Mouse (Mus musculus) neural tube, embryonic 15.5 days (tissue): ENCODE measurements around the gene Ppp6r1. TPM values are rescaled to one million over a fixed set of nuclear protein-coding genes. Genes with fewer than 3 reads are reported as not detected.
A peak's percentile ranks its signal among the peaks of the same experiment; 100 is the strongest.

ENCODE experiments used
- ATAC-seq: fragments of 200-750 bp; cut with Nextera tagmentation; 2 replicates; pipeline ENCODE4 v1.8.0; 2017; ENCODE audit warnings: mild to moderate bottlenecking, moderate TSS enrichment, moderate library complexity; ENCODE audit not compliant: low FRiP score
- H3K27ac ChIP-seq: fragments of 300-500 bp; sonication (generic); replicated peaks from 2 replicates; pipeline ENCODE4 v1.5.1; 2015; ENCODE audit warnings: mild to moderate bottlenecking, inconsistent platforms
- H3K27me3 ChIP-seq: fragments of 300-500 bp; sonication (generic); replicated peaks from 2 replicates; pipeline ENCODE4 v1.6.1; 2015; ENCODE audit warnings: inconsistent platforms
- H3K36me3 ChIP-seq: fragments of 300-500 bp; sonication (generic); 2 replicates; pipeline ENCODE4 v1.6.1; 2015; ENCODE audit warnings: inconsistent platforms
- H3K4me1 ChIP-seq: fragments of 300-500 bp; sonication (generic); 2 replicates; pipeline ENCODE4 v1.6.1; 2015; ENCODE audit warnings: inconsistent platforms
- H3K4me2 ChIP-seq: fragments of 300-500 bp; sonication (generic); 2 replicates; pipeline ENCODE4 v1.6.1; 2015; ENCODE audit warnings: inconsistent platforms, mild to moderate bottlenecking, moderate library complexity
- H3K4me3 ChIP-seq: fragments of 300-500 bp; sonication (generic); replicated peaks from 2 replicates; pipeline ENCODE4 v1.5.1; 2015; ENCODE audit warnings: mild to moderate bottlenecking, inconsistent platforms
- H3K9ac ChIP-seq: fragments of 300-500 bp; sonication (generic); replicated peaks from 2 replicates; pipeline ENCODE4 v1.6.1; 2015; ENCODE audit warnings: mild to moderate bottlenecking, inconsistent platforms
- H3K9me3 ChIP-seq: fragments of 300-500 bp; sonication (generic); replicated peaks from 2 replicates; pipeline ENCODE4 v1.6.1; 2016; ENCODE audit warnings: inconsistent platforms
- WGBS: fragments of 180-500 bp; shearing (Covaris S2); methylation state at CpG from one replicate; pipeline ENCODE4 v1.1.7; 2015; ENCODE audit warnings: mixed read lengths; 5-methylcytosine and 5-hydroxymethylcytosine counted together
- polyA plus RNA-seq: library from polyadenylated mRNA; unstranded; fragments of >200 nt; fragmentation: Nextera tagmentation; extraction: Ambion mirVana; gene quantifications from 2 replicates; pipeline ENCODE4 v1.2.1, GENCODE M21; 2015

Ppp6r1 gene
- polyA plus RNA-seq, 1 experiment from 2014 or later: 8.9 TPM

DNA sequence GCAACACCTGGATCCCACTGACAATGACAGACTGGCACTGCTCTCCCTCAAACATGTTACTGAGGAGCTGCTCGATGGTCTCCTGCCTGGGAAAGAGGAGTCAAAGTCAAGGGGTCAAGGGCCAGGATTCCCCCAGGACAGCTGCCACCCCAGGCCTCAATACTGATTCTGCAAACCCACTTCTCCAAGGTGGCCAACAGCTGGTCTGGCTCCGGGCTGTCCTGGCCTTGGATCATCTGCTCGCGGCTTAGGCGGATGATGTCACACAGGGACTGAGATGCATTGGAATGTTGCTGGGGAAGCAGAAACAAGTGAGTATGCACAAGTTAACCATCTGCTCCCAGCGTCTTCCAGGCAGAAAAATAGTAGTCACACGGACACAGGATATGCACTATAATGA is 16.9 kb downstream of the Ppp6r1 start:
- Histone ChIP-seq H3K36me3 (peaks cover 87% of the 10 kb centered on the region), H3K4me2 (no peak overlapping the region), H3K9ac (no peak overlapping the region), H3K27me3 (no peaks in the 10 kb centered on the region), H3K27ac (no peak overlapping the region), H3K4me3 (no peak overlapping the region), H3K9me3 (no peaks in the 10 kb centered on the region), H3K4me1 (no peaks in the 10 kb centered on the region)
- no peak for ATAC-seq
- WGBS: 88% methylated on average over 7 of the region's 7 CpGs

DNA sequence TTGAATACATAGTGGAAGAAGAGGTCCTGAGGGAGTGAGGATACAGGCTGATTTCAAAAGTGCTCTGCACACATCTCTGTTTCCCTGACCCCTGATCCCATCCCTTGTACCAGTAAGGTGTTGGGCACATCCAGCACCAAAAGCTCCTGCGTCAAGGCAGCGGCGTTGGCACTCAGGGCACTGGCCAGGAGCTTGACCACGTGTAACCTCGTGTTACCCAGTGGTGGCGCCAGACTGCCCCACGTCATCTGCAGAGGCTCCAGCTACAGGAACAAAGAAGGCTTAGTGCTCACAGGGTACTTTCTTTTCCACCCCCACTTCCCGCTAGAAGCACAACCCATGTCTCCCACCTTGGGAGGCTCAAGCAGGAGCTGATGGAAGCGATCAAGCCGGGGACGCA is 17.7 kb downstream of the Ppp6r1 start:
- Histone ChIP-seq H3K36me3 (peaks cover 86% of the 10 kb centered on the region), H3K9ac (no peak overlapping the region), H3K4me2 (no peak overlapping the region), H3K4me1 (no peaks in the 10 kb centered on the region), H3K27ac (no peak overlapping the region), H3K9me3 (no peaks in the 10 kb centered on the region), H3K27me3 (no peaks in the 10 kb centered on the region), H3K4me3 (no peak overlapping the region)
- whole genome bisulfite sequencing: 85% methylated on average over 11 of the region's 11 CpGs
- no peak for ATAC-seq

DNA sequence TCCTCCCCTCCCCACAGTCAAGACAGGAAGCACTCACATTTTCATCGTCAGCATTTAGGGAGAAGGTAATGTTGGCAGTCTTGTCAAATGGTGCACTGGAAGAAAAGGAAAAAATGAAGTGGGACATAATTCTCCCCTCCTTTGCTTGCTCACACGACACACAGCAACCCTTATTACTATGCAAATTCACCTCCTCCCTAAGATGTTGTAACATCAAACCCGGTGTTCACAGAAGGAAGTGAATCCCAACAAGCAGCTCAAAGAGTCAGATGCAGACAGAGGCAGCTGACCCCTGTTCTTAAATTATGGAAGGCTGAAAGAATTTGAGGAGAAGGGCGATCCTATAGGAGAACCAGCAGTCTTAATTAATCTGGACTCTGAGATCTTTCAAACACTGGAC is 22.6 kb downstream of the Ppp6r1 start:
- Histone ChIP-seq H3K27me3 (no peaks in the 10 kb centered on the region), H3K4me1 (no peaks in the 10 kb centered on the region), H3K9me3 (no peaks in the 10 kb centered on the region), H3K36me3 (peaks cover 79% of the 10 kb centered on the region), H3K9ac (no peak overlapping the region), H3K4me2 (no peak overlapping the region), H3K27ac (no peak overlapping the region), H3K4me3 (no peak overlapping the region)
- ATAC-seq: no peak
- WGBS: 85% methylated on average over 4 of the region's 4 CpGs

DNA sequence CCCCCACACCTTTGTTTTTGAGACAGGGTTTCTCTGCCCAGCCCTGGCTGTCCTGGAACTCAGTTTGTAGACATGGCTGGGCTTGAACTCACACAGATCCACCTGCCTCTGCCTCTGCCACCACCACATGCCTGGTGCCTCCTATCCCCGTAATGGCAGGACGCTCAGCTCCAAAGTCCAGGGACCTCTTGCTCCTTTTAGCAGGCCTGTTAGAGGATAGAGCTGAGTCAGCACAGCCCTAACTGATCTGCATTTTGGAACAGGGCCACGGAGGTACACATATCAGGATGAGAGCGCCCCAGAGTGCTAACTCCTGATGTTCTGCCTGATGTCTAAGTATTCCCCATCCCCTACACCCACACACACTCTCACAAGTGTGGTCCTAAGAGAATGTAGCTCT is 27.8 kb downstream of the Ppp6r1 start, which contains the start of gene Tmem86b:
Gene Tmem86b (minus strand): TSS at position 392 of the 400 bp plus-strand sequence.
- ATAC-seq: no peak
- Histone ChIP-seq H3K27me3 (no peaks in the 10 kb centered on the region), H3K9me3 (no peaks in the 10 kb centered on the region), H3K27ac (no peak within 1 kb of the TSS), H3K4me2 (no peak within 1 kb of the TSS), H3K4me1 (no peaks in the 10 kb centered on the region), H3K36me3 (peaks cover 67% of the 10 kb centered on the region), H3K9ac (no peak within 1 kb of the TSS), H3K4me3 (no peak within 1 kb of the TSS)
- WGBS: 94% methylated on average over 4 of the region's 4 CpGs

DNA sequence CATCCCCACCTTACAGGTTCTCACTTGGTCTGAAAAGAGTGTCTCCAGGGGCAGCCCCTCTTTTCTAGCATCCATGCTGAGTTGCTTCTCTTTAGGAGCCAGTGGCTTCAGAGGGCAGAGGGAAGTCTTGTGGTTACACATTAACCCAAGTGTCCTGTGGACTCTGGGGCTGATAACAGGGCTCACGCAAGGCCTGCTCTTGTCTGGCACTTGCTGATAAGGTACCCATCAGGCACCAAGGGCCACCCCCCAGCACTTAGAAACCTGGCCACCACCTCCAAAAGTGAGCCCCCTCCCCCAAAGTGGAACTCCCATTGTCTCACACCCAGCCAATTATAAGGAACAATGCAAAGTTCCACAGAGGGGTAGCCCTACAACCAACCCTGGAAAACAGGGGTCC is 28.6 kb downstream of the Ppp6r1 start:
- Histone ChIP-seq H3K9me3 (no peaks in the 10 kb centered on the region), H3K27ac (no peak overlapping the region), H3K4me1 (no peaks in the 10 kb centered on the region), H3K27me3 (no peaks in the 10 kb centered on the region), H3K4me2 (no peak overlapping the region), H3K36me3 (peaks cover 61% of the 10 kb centered on the region), H3K9ac (no peak overlapping the region), H3K4me3 (no peak overlapping the region)
- WGBS: 65% methylated on average over 1 of the region's 1 CpGs
- ATAC-seq: no peak

DNA sequence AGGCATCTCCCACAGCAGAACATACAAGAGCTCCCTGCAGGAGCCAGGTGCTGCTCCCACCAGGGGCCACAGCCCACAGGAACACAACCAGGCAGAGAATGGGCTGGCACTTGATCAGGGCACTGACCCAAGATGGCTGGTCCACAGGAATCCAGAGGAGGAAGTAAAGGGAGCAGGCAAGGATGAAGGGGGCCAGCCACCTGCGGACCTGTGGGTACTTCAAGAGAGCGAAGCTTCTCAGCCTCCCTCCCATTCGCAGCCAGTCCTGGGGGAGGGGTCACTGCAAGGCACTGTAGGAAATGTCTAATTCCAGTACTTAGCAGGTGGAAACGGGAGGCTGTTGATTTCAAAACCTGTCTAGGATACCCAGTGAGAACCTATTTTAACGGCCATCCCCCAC is 29.2 kb downstream of the Ppp6r1 start:
- 93% methylated on average over 5 of the region's 5 CpGs for WGBS
- no peak overlapping the region for H3K4me2 ChIP-seq
- H3K36me3 ChIP-seq: peaks cover 56% of the 10 kb centered on the region
- H3K27me3 ChIP-seq: no peaks in the 10 kb centered on the region
- H3K4me1 ChIP-seq: no peaks in the 10 kb centered on the region
- no peak overlapping the region for H3K9ac ChIP-seq
- H3K9me3 ChIP-seq: no peaks in the 10 kb centered on the region
- no peak overlapping the region for H3K27ac ChIP-seq
- ATAC-seq: no peak
- H3K4me3 ChIP-seq: no peak overlapping the region

DNA sequence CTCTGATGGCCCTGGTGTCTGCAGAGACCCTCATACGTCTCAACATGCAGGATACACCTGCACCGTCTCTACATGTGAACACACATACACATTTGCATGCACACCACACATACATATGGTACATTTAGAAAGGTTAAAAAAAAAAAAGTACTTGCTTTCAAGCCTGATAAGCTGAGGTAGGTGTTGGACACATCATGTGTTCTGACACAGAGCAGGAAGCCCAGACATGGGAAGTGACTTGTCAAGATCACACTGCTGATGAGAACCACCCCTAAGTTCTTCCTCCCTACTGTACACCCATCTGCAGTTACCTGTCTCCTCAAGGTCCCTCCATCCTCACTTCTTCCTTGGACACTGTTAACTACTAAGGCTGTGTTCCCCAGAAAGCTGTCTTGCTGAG is 32.9 kb downstream of the Ppp6r1 start:
- 95% methylated on average over 2 of the region's 2 CpGs for WGBS
- H3K36me3 ChIP-seq: peaks cover 26% of the 10 kb centered on the region
- H3K27me3 ChIP-seq: no peaks in the 10 kb centered on the region
- no peak overlapping the region for H3K4me3 ChIP-seq
- H3K9ac ChIP-seq: no peak overlapping the region
- H3K4me1 ChIP-seq: no peaks in the 10 kb centered on the region
- H3K27ac ChIP-seq: no peak overlapping the region
- H3K4me2 ChIP-seq: no peak overlapping the region
- no peaks in the 10 kb centered on the region for H3K9me3 ChIP-seq
- no peak for ATAC-seq

DNA sequence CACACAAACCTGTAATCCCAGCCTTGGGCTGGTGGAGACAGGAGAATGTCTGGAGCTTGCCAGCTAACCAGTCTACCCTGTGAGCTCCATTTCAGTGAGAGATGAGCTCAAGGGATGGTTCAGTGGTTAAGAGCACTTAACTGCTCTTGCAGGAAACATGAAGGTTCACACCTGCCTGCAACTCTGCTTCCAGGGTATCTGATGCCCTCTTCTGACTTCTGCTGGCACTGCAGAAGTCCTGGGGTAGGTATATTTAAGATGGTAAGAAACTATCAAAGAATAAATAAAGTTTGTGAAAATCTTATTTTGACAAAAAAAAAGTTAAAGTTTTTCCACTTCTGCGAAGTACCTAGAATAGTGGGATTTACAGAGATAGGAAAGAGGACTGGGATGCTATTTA is 34.5 kb downstream of the Ppp6r1 start:
- no peak overlapping the region for H3K27ac ChIP-seq
- 49% methylated on average over 1 of the region's 1 CpGs for WGBS
- peaks cover 13% of the 10 kb centered on the region for H3K36me3 ChIP-seq
- H3K4me1 ChIP-seq: no peaks in the 10 kb centered on the region
- ATAC-seq: peak; percentile 42; the same call in 1 of the 2 replicates
- H3K27me3 ChIP-seq: no peaks in the 10 kb centered on the region
- no peak overlapping the region for H3K9ac ChIP-seq
- H3K4me3 ChIP-seq: no peak overlapping the region
- no peak overlapping the region for H3K4me2 ChIP-seq
- H3K9me3 ChIP-seq: no peaks in the 10 kb centered on the region

DNA sequence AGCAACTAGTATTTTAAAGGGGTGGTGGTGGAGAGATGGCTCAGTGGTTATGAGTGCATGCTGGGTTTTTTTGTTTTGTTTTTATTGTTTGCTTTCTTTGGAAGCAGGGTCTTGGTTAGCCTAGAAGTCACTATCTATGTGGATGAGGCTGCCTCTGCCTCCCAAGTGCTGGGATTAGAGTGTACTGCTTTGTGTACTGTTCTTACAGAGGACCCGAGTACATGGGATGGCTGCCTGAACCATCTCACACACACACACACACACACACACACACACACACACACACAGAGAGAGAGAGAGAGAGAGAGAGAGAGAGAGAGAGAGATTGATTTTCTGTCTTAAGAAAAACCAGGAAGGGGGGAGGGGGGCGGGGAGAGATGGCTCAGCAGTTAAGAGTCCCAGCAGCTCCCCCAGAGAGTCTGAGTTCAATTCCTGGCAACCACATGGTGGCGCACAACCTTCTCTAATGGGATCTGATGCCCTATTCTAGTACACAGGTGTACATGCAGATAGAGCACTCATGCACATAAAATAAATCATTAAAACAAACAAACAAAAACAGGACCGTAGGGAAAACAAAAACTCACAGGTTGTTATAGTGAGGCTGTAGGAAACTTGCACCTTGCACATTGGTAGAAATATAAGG is 35.2 kb downstream of the Ppp6r1 start:
- Histone ChIP-seq H3K4me2 (no peak overlapping the region), H3K4me1 (no peaks in the 10 kb centered on the region), H3K9ac (no peak overlapping the region), H3K4me3 (no peak overlapping the region), H3K27me3 (no peaks in the 10 kb centered on the region), H3K9me3 (no peaks in the 10 kb centered on the region), H3K27ac (no peak overlapping the region), H3K36me3 (peaks cover 8% of the 10 kb centered on the region; the same call in 1 of the 2 replicates)
- WGBS: 27% methylated on average over 4 of the region's 4 CpGs
- ATAC-seq: peak; percentile 76; the same call in 1 of the 2 replicates

DNA sequence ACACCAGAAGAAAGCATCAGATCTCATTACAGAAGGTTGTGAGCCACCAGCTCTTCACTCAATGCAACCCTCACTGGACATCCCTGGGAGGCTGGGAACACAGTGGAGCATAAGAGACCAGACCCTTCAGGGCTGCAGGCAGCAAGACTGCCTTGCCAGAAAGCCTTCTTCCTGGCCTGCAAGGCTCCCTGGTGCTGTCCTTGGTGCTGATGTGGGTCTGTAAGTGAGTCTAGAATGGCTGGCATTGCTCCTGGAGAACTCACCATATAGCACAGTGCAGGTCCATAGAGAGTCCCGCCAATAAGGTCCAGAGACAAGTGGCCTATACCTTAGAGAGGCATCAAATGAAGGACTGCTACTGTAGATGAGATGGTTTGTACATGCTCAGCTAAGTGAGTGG is 38.8 kb downstream of the Ppp6r1 start:
- Histone ChIP-seq H3K9ac (no peak overlapping the region), H3K4me1 (no peaks in the 10 kb centered on the region), H3K27ac (no peak overlapping the region), H3K27me3 (no peaks in the 10 kb centered on the region), H3K9me3 (no peaks in the 10 kb centered on the region), H3K4me2 (no peak overlapping the region), H3K36me3 (no peaks in the 10 kb centered on the region), H3K4me3 (no peak overlapping the region)
- 44% methylated on average over 1 of the region's 1 CpGs for WGBS
- no peak for ATAC-seq

DNA sequence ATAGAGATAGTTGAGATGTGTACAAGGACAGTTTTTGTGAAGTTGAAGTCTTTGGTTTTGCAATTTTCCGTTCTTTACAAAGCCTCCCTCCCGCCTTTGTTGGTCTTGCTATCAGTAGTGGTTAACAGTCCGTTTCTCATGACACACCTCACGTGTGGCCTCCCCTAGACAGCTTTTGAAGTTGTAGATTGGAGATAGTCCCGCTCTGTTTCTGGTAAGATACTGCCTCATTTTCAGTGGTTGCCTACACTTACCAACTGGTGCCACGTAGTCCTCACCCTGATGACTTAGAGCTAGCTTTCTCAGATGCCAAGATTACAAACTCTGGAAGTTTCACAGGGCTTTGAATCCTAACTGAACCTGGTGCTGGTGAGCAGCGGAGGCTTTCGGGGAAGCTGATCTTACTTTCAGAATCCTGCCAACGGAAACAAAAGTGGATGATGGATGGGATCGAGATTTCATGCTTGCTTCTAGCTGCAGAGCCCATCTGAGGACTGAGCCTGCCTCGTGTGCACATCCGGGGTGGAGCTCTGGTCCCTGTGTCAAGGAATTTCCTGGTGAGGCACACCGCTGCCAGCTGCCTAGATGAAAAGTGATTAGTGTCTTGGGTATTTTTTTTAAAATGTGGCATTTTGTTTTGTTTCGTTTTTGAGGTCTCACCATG is 44.9 kb downstream of the Ppp6r1 start:
- no peaks in the 10 kb centered on the region for H3K36me3 ChIP-seq
- no peaks in the 10 kb centered on the region for H3K4me1 ChIP-seq
- WGBS: 77% methylated on average over 14 of the region's 14 CpGs
- no peak overlapping the region for H3K27ac ChIP-seq
- no peak overlapping the region for H3K4me2 ChIP-seq
- H3K27me3 ChIP-seq: no peaks in the 10 kb centered on the region
- H3K9me3 ChIP-seq: no peaks in the 10 kb centered on the region
- no peak overlapping the region for H3K4me3 ChIP-seq
- no peak overlapping the region for H3K9ac ChIP-seq
- ATAC-seq: no peak

DNA sequence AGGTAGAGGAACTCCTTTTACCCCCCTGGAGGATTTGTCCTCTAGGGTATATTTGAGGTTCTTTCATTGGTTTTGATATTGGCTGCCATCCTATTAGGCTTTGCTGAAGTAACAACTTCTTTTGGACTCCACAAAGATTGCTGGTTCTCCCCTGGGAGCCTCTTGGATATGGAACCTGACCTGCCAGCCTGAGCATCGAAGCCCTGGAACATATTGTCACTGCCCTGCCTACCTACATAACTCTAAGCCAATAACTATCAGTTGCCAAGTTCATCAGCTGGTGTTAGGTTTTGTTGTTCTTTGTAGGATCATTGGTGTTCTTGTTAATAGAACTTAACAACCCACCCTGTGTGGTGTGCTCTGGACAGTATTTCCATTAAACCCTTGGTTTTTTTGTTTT is 45.9 kb downstream of the Ppp6r1 start:
- Histone ChIP-seq H3K27ac (no peak overlapping the region), H3K9ac (no peak overlapping the region), H3K4me2 (no peak overlapping the region), H3K27me3 (no peaks in the 10 kb centered on the region), H3K9me3 (no peaks in the 10 kb centered on the region), H3K4me1 (no peaks in the 10 kb centered on the region), H3K36me3 (no peaks in the 10 kb centered on the region), H3K4me3 (no peak overlapping the region)
- no peak for ATAC-seq
- 78% methylated on average over 1 of the region's 1 CpGs for WGBS
